8 mouse cellular contexts compared by ENCODE assay signal in genomic region chr12:73584610-73585240, GRCm38 (mm10). TPM values are rescaled to one million over a fixed set of nuclear protein-coding genes. Genes with fewer than 3 reads are reported as not detected.
DNase-seq lines count a peak whose midpoint lies in the region; ATAC-seq and TF ChIP-seq lines count a peak whose summit lies in the region.

Gene Prkch (plus strand): TSS chr12:73584796.

- intact Hi-C loops in gastrocnemius, adult 2 months (cut with DNase I), result no loop called here

- no peaks in the 10 kb centered on the region for H3K9me3 ChIP-seq in ES-Bruce4 (replicated peaks; ENCODE audit: control insufficient read depth, insufficient read depth, low read length, poor library complexity, severe bottlenecking)
- no peaks in the 10 kb centered on the region for H3K9me3 ChIP-seq in hindbrain, embryonic 14.5 days (ENCODE audit: control insufficient read depth, low read length)

- no peak for TF ChIP-seq POLR2A in ES-Bruce4 (IDR thresholded peaks at IDR 0.05; ENCODE audit: insufficient read depth, low read length)

- no peak for TF ChIP-seq EP300 in ES-Bruce4 (IDR thresholded peaks at IDR 0.05; ENCODE audit: insufficient read depth, low read depth, low read length)

- peak; percentile 58 to 60 for DNase-seq in cerebellum, postnatal 14 days
- peak; percentile 88 for DNase-seq in gastrocnemius, adult 2 months
- peak; percentile 74 for DNase-seq in hindbrain, embryonic 14.5 days (ENCODE audit: low spot score)
- peak; percentile 32 for DNase-seq in left cerebral cortex, adult 11 months (ENCODE audit: low spot score)
- peak; percentile 91 for DNase-seq in lung, postnatal 25 days (ENCODE audit: low spot score)
- peak; percentile 66 for DNase-seq in ovary, postnatal 14 days (ENCODE audit: low spot score)
- peak; percentile 83 to 86 for DNase-seq in thymus, postnatal 10 days (ENCODE audit: low spot score in 2 of 2)

- peak; percentile 89 for ATAC-seq in hindbrain, embryonic 14.5 days (ENCODE audit: low FRiP score)

- H3K4me2 ChIP-seq in hindbrain, embryonic 14.5 days (replicated peaks), result peak within 1 kb of the TSS; percentile 92

- H3K4me3 ChIP-seq in ES-Bruce4 (ENCODE audit: low read depth, low read length), result peak within 1 kb of the TSS; percentile 60
- peak within 1 kb of the TSS; percentile 87 for H3K4me3 ChIP-seq in gastrocnemius, adult 2 months
- H3K4me3 ChIP-seq in hindbrain, embryonic 14.5 days (replicated peaks; ENCODE audit: low read length), result peak within 1 kb of the TSS; percentile 82

- peak; percentile 13 for TF ChIP-seq CTCF in ES-Bruce4 (IDR thresholded peaks at IDR 0.05; ENCODE audit: low read depth, low read length)
- peak; percentile 53 for TF ChIP-seq CTCF in gastrocnemius, adult 2 months (IDR thresholded peaks at IDR 0.05)

- peak within 1 kb of the TSS; percentile 61 for H3K9ac ChIP-seq in ES-Bruce4 (ENCODE audit: low read depth, poor library complexity, severe bottlenecking)
- H3K9ac ChIP-seq in hindbrain, embryonic 14.5 days, result peak within 1 kb of the TSS; percentile 78

- H3K4me1 ChIP-seq in ES-Bruce4 (ENCODE audit: control insufficient read depth, insufficient read depth, low read length), result no peaks in the 10 kb centered on the region
- H3K4me1 ChIP-seq in hindbrain, embryonic 14.5 days (replicated peaks; ENCODE audit: control insufficient read depth, insufficient read depth, low read length), result peaks cover 15% of the 10 kb centered on the region

- H3K27me3 ChIP-seq in ES-Bruce4 (ENCODE audit: control insufficient read depth, insufficient read depth, low read length, poor library complexity, severe bottlenecking), result peaks cover 11% of the 10 kb centered on the region; the same call in 1 of the 2 replicates
- peaks cover 33% of the 10 kb centered on the region for H3K27me3 ChIP-seq in hindbrain, embryonic 14.5 days (ENCODE audit: control insufficient read depth, insufficient read depth, low read length)

- no peaks in the 10 kb centered on the region for H3K36me3 ChIP-seq in ES-Bruce4 (ENCODE audit: control insufficient read depth, insufficient read depth, low read length, poor library complexity, severe bottlenecking)
- no peaks in the 10 kb centered on the region for H3K36me3 ChIP-seq in hindbrain, embryonic 14.5 days (replicated peaks; ENCODE audit: control insufficient read depth, insufficient read depth)

- 0% methylated on average over 51 of the region's 61 CpGs for WGBS in hindbrain, embryonic 14.5 days

- H3K27ac ChIP-seq in ES-Bruce4 (ENCODE audit: insufficient read depth, low read length), result no peak within 1 kb of the TSS
- peak within 1 kb of the TSS; percentile 91 for H3K27ac ChIP-seq in gastrocnemius, adult 2 months
- H3K27ac ChIP-seq in hindbrain, embryonic 14.5 days, result peak within 1 kb of the TSS; percentile 73

RNA-seq across cellular contexts. Expression of gene Prkch, which starts in this region (rescaled TPM):
- polyA plus RNA-seq in ES-Bruce4 (2011; ENCODE audit: insufficient read depth, insufficient read length, low read depth, missing spikeins), result 1.5 and 1.8 TPM in 2 replicates
- total RNA-seq in gastrocnemius, adult 2 months (2021), result 1 to 10 TPM; 5.5 to 7.6 TPM
- 9.8 and 9.9 TPM in 2 replicates for polyA plus RNA-seq in hindbrain, embryonic 14.5 days (2014; fragmentation: Nextera tagmentation; extraction: Ambion mirVana)

Comparison
In these comparisons a context has a peak if more than half of its experiments do, and no peak if none do; other contexts are left out.
1. DNase-seq: peak in every context shown above with its lines; median percentile 91 in lung, postnatal 25 days; 88 in gastrocnemius, adult 2 months; 84 in thymus, postnatal 10 days; 74 in hindbrain, embryonic 14.5 days; 66 in ovary, postnatal 14 days; 59 in cerebellum, postnatal 14 days; 32 in left cerebral cortex, adult 11 months.